Comparison of ENCODE assay signal across 8 mouse cellular contexts in genomic region chr17:70872936-70873777, GRCm38 (mm10). TPM values are rescaled to one million over a fixed set of nuclear protein-coding genes. Genes with fewer than 3 reads are reported as not detected.
A peak's percentile ranks its signal among the peaks of the same experiment; 100 is the strongest.
DNase-seq lines count a peak whose midpoint lies in the region; ATAC-seq and TF ChIP-seq lines count a peak whose summit lies in the region.

No protein-coding gene starts in this region.

- TF ChIP-seq RAD21 in MEL (IDR thresholded peaks at IDR 0.05; ENCODE audit: low read depth, low read length): no peak

- 30% methylated on average over 21 of the region's 21 CpGs for WGBS in heart, embryonic 11.5 days (ENCODE audit: insufficient replicate concordance)
- WGBS in forebrain, embryonic 11.5 days: 10% methylated on average over 21 of the region's 21 CpGs
- 40% methylated on average over 21 of the region's 21 CpGs for WGBS in limb, embryonic 10.5 days
- 10% methylated on average over 21 of the region's 21 CpGs for WGBS in midbrain, embryonic 16.5 days

- peaks cover 6% of the 10 kb centered on the region; the same call in 1 of the 2 replicates for H3K4me1 ChIP-seq in heart, embryonic 11.5 days (ENCODE audit: control insufficient read depth, insufficient read depth, low read length)
- H3K4me1 ChIP-seq in MEL (ENCODE audit: control insufficient read depth in 1 of 2, insufficient read depth in 2 of 2, low read length in 2 of 2): peaks cover 0 to 19% of the 10 kb centered on the region in 2 experiments; a peak in 1 of 4 replicates
- peaks cover 6% of the 10 kb centered on the region for H3K4me1 ChIP-seq in forebrain, embryonic 11.5 days (replicated peaks; ENCODE audit: control insufficient read depth, insufficient read depth, low read length)
- H3K4me1 ChIP-seq in limb, embryonic 10.5 days: peaks cover 21% of the 10 kb centered on the region
- H3K4me1 ChIP-seq in midbrain, embryonic 16.5 days (ENCODE audit: control insufficient read depth, insufficient read depth, low read length): peaks cover 10% of the 10 kb centered on the region

- peak overlapping the region; percentile 13 for H3K4me3 ChIP-seq in heart, embryonic 11.5 days (ENCODE audit: low read depth, low read length)
- peak overlapping the region; percentile 36 to 45 for H3K4me3 ChIP-seq in MEL (ENCODE audit: control insufficient read depth in 1 of 2, insufficient read depth in 1 of 2, low read depth in 2 of 2, low read length in 2 of 2)
- H3K4me3 ChIP-seq in forebrain, embryonic 11.5 days (ENCODE audit: low read depth, low read length): peak overlapping the region; percentile 14
- peak overlapping the region; percentile 4 for H3K4me3 ChIP-seq in limb, embryonic 10.5 days
- H3K4me3 ChIP-seq in midbrain, embryonic 16.5 days (ENCODE audit: low read depth, low read length): peak overlapping the region; percentile 36

- no peak for DNase-seq in heart, adult 8-10 months (ENCODE audit: low spot score)
- DNase-seq in MEL (ENCODE audit: low read depth, low spot score): peak; percentile 92
- peak; percentile 79 for DNase-seq in forebrain, embryonic 11.5 days (ENCODE audit: low spot score)
- DNase-seq in limb, embryonic 10.5 days (ENCODE audit: low spot score): peak; percentile 61
- no peak for DNase-seq in thymus, postnatal 4 days
- no peak for DNase-seq in urinary bladder, adult 18-20 months (ENCODE audit: low spot score in 2 of 2)

- no peak for TF ChIP-seq CTCF in MEL (IDR thresholded peaks at IDR 0.05 in 2 of 3, conservative IDR thresholded peaks at IDR 0.05 in 1 of 3; ENCODE audit: control insufficient read depth in 1 of 3, insufficient read depth in 1 of 3, low read depth in 2 of 3, low read length in 3 of 3, poor library complexity in 1 of 3, severe bottlenecking in 1 of 3)

- H3K36me3 ChIP-seq in heart, embryonic 11.5 days (ENCODE audit: control insufficient read depth, insufficient read depth, low read length): no peaks in the 10 kb centered on the region
- H3K36me3 ChIP-seq in MEL (ENCODE audit: control insufficient read depth in 1 of 2, insufficient read depth in 2 of 2, low read length in 2 of 2): peaks cover 0 to 10% of the 10 kb centered on the region in 2 experiments; a peak in 2 of 4 replicates
- no peaks in the 10 kb centered on the region for H3K36me3 ChIP-seq in forebrain, embryonic 11.5 days (ENCODE audit: control insufficient read depth, insufficient read depth, low read length)
- H3K36me3 ChIP-seq in limb, embryonic 10.5 days: no peaks in the 10 kb centered on the region
- no peaks in the 10 kb centered on the region for H3K36me3 ChIP-seq in midbrain, embryonic 16.5 days (ENCODE audit: control insufficient read depth, insufficient read depth, low read length)

- H3K4me2 ChIP-seq in heart, embryonic 11.5 days: peak overlapping the region; percentile 51
- peak overlapping the region; percentile 57 for H3K4me2 ChIP-seq in forebrain, embryonic 11.5 days (ENCODE audit: low read depth, low read length, severe bottlenecking)
- H3K4me2 ChIP-seq in midbrain, embryonic 16.5 days (ENCODE audit: low read length): peak overlapping the region; percentile 64

- no peak; a peak in 1 of 4 replicates for TF ChIP-seq EP300 in MEL (IDR thresholded peaks at IDR 0.05; ENCODE audit: low read depth in 1 of 2, low read length in 2 of 2)

- no peaks in the 10 kb centered on the region for H3K27me3 ChIP-seq in heart, embryonic 11.5 days (ENCODE audit: control insufficient read depth, insufficient read depth, low read length)
- no peaks in the 10 kb centered on the region for H3K27me3 ChIP-seq in MEL (ENCODE audit: control insufficient read depth in 1 of 2, insufficient read depth in 2 of 2, low read length in 2 of 2)
- H3K27me3 ChIP-seq in forebrain, embryonic 11.5 days (ENCODE audit: control insufficient read depth, insufficient read depth, low read length): no peaks in the 10 kb centered on the region
- H3K27me3 ChIP-seq in limb, embryonic 10.5 days (ENCODE audit: low read depth, poor library complexity, severe bottlenecking): no peaks in the 10 kb centered on the region
- no peaks in the 10 kb centered on the region for H3K27me3 ChIP-seq in midbrain, embryonic 16.5 days (ENCODE audit: control insufficient read depth, insufficient read depth, low read depth, low read length)

- peaks cover 4% of the 10 kb centered on the region; the same call in 1 of the 2 replicates for H3K79me2 ChIP-seq in MEL (ENCODE audit: control insufficient read depth, insufficient read depth, low read length, poor library complexity)

- peak overlapping the region; percentile 4; the same call in 1 of the 2 replicates for H3K9ac ChIP-seq in heart, embryonic 11.5 days (ENCODE audit: low read depth, low read length)
- H3K9ac ChIP-seq in MEL (ENCODE audit: control insufficient read depth, low read depth, low read length, poor library complexity, severe bottlenecking): peak overlapping the region; percentile 63
- H3K9ac ChIP-seq in forebrain, embryonic 11.5 days (ENCODE audit: low read length): peak overlapping the region; percentile 55
- peak overlapping the region; percentile 51 for H3K9ac ChIP-seq in midbrain, embryonic 16.5 days (ENCODE audit: low read depth, low read length)

- 0 out of 2 replicates have a peak, but pooled peaks have one; percentile 39 for ATAC-seq in heart, embryonic 11.5 days (replicated peaks; ENCODE audit: insufficient number of reproducible peaks, low FRiP score, low TSS enrichment)
- ATAC-seq in forebrain, embryonic 11.5 days (replicated peaks; ENCODE audit: low FRiP score): peak; percentile 45
- peak; percentile 70 for ATAC-seq in midbrain, embryonic 16.5 days

- peak; percentile 44 to 87; a peak in 3 of 4 replicates for TF ChIP-seq POLR2A in MEL (IDR thresholded peaks at IDR 0.05; ENCODE audit: control insufficient read depth in 1 of 2, insufficient read depth in 1 of 2, low read depth in 1 of 2, low read length in 2 of 2, poor library complexity in 1 of 2)

- no peaks in the 10 kb centered on the region for H3K9me3 ChIP-seq in heart, embryonic 11.5 days (replicated peaks; ENCODE audit: control insufficient read depth, low read length)
- no peaks in the 10 kb centered on the region for H3K9me3 ChIP-seq in MEL (replicated peaks; ENCODE audit: insufficient read depth, low read length)
- H3K9me3 ChIP-seq in forebrain, embryonic 11.5 days (ENCODE audit: control insufficient read depth, low read length): no peaks in the 10 kb centered on the region
- H3K9me3 ChIP-seq in limb, embryonic 10.5 days (replicated peaks): no peaks in the 10 kb centered on the region
- H3K9me3 ChIP-seq in midbrain, embryonic 16.5 days (replicated peaks; ENCODE audit: control insufficient read depth, low read length, poor library complexity, severe bottlenecking): no peaks in the 10 kb centered on the region

- no peak overlapping the region for H3K27ac ChIP-seq in heart, embryonic 11.5 days (ENCODE audit: low read depth, low read length)
- peak overlapping the region; percentile 94 for H3K27ac ChIP-seq in MEL (ENCODE audit: control insufficient read depth, low read depth, low read length)
- peak overlapping the region; percentile 84 for H3K27ac ChIP-seq in forebrain, embryonic 11.5 days (ENCODE audit: low read depth, low read length)
- H3K27ac ChIP-seq in limb, embryonic 10.5 days: peak overlapping the region; percentile 75
- H3K27ac ChIP-seq in midbrain, embryonic 16.5 days (ENCODE audit: low read length): peak overlapping the region; percentile 61

TF ChIP-seq in MEL, 35 proteins besides CTCF, POLR2A, EP300 and RAD21 (continues in another document):
- 0 out of 2 replicates have a peak, but pooled peaks have one; percentile 11 for TF ChIP-seq ELF1 (IDR thresholded peaks at IDR 0.05; ENCODE audit: low read depth, low read length)
- TF ChIP-seq NELFE (IDR thresholded peaks at IDR 0.05; ENCODE audit: low read depth, low read length): peak; percentile 75
- TF ChIP-seq GABPA (IDR thresholded peaks at IDR 0.05; ENCODE audit: low read depth, low read length): no peak
- TF ChIP-seq MAX (IDR thresholded peaks at IDR 0.05; ENCODE audit: low read length): no peak; the same call in 1 of the 2 replicates
- TF ChIP-seq ZNF384 (IDR thresholded peaks at IDR 0.05; ENCODE audit: low read depth, low read length): no peak
- no peak for TF ChIP-seq MYC (IDR thresholded peaks at IDR 0.05; ENCODE audit: low read depth, low read length)
- TF ChIP-seq ZKSCAN1 (IDR thresholded peaks at IDR 0.05; ENCODE audit: low read depth, low read length): no peak
- TF ChIP-seq POLR2AphosphoS2 (IDR thresholded peaks at IDR 0.05; ENCODE audit: low read length): peak; percentile 82
- TF ChIP-seq MYB (IDR thresholded peaks at IDR 0.05; ENCODE audit: low read depth, low read length): no peak
- TF ChIP-seq SIN3A (IDR thresholded peaks at IDR 0.05; ENCODE audit: low read length): peak; percentile 66
- TF ChIP-seq GATA1 (IDR thresholded peaks at IDR 0.05; ENCODE audit: low read depth, low read length): peak; percentile 66; the same call in 1 of the 2 replicates
- peak; percentile 16; the same call in 1 of the 2 replicates for TF ChIP-seq USF1 (IDR thresholded peaks at IDR 0.05; ENCODE audit: low read depth, low read length)
- TF ChIP-seq TBP (IDR thresholded peaks at IDR 0.05; ENCODE audit: low read depth, low read length): peak; percentile 90
- TF ChIP-seq BHLHE40 (IDR thresholded peaks at IDR 0.05; ENCODE audit: borderline replicate concordance, low read depth, low read length): peak; percentile 73; the same call in 1 of the 2 replicates
- no peak for TF ChIP-seq TAL1 (IDR thresholded peaks at IDR 0.05; ENCODE audit: low read length)
- no peak for TF ChIP-seq RCOR1 (IDR thresholded peaks at IDR 0.05; ENCODE audit: low read depth, low read length)
- TF ChIP-seq TCF12 (IDR thresholded peaks at IDR 0.05; ENCODE audit: low read depth, low read length): peak; percentile 16; the same call in 1 of the 2 replicates
- no peak for TF ChIP-seq KAT2A (conservative IDR thresholded peaks at IDR 0.05; ENCODE audit: low read depth, low read length)
- peak; percentile 58; the same call in 1 of the 2 replicates for TF ChIP-seq HCFC1 (IDR thresholded peaks at IDR 0.05; ENCODE audit: low read depth, low read length)
- TF ChIP-seq CHD2 (IDR thresholded peaks at IDR 0.05; ENCODE audit: low read length): no peak
- peak; percentile 86; the same call in 1 of the 2 replicates for TF ChIP-seq ETS1 (IDR thresholded peaks at IDR 0.05; ENCODE audit: low read depth, low read length)

RNA-seq across cellular contexts. Expression of gene Tgif1, which starts 19.8 kb away (rescaled TPM):
- polyA plus RNA-seq in heart, embryonic 11.5 days (2014; fragmentation: Nextera tagmentation; extraction: Ambion mirVana): 27.1 and 31.5 TPM in 2 replicates
- 1 to 10 TPM; 2.8 to 4.8 (median 3.9) TPM for total RNA-seq in heart, adult 8-10 months (2022)
- 9.1 and 10.9 TPM in 2 replicates for total RNA-seq in MEL (2012; rRNA removed)
- polyA plus RNA-seq in MEL (2012; ENCODE audit: insufficient read depth in 1 of 2, insufficient read length in 2 of 2, low read depth in 1 of 2, low replicate concordance in 2 of 2, missing spikeins in 1 of 2): 10 to 100 TPM in 1 of 2 experiments, not detected in 1; 29.5 TPM
- 60.7 and 63.5 TPM in 2 replicates for polyA plus RNA-seq in forebrain, embryonic 11.5 days (2014; fragmentation: Nextera tagmentation; extraction: Ambion mirVana)
- 105 and 132 TPM in 2 replicates for polyA plus RNA-seq in limb, embryonic 10.5 days (2016; fragmentation: Nextera tagmentation; extraction: Ambion mirVana)
- polyA plus RNA-seq in midbrain, embryonic 16.5 days (2015; fragmentation: Nextera tagmentation; extraction: Ambion mirVana): 7.4 and 8.2 TPM in 2 replicates

Comparison
In these comparisons a context has a peak if more than half of its experiments do, and no peak if none do; other contexts are left out.
1. H3K9ac ChIP-seq: peak in every context shown above with its lines; median percentile 63 in MEL; 55 in forebrain, embryonic 11.5 days; 51 in midbrain, embryonic 16.5 days; 4 in heart, embryonic 11.5 days.
2. DNase-seq: peak in MEL (single experiment), forebrain, embryonic 11.5 days (single experiment) and limb, embryonic 10.5 days (single experiment); none in heart, adult 8-10 months (single experiment), thymus, postnatal 4 days (single experiment) and urinary bladder, adult 18-20 months (0 of 2).
3. Peak in every context shown above with its lines, with median percentiles within 50 percentile points of each other: ATAC-seq, H3K4me2 ChIP-seq and H3K4me3 ChIP-seq.